Mouse (Mus musculus) left cerebral cortex, postnatal 4 days (tissue): ENCODE measurements around the gene Tapbp. TPM values are rescaled to one million over a fixed set of nuclear protein-coding genes. Genes with fewer than 3 reads are reported as not detected.

Experiments
- DNase-seq: peaks from one replicate; pipeline ENCODE4 v3.0.0-alpha.2; 2022
- intact Hi-C: fragments of 180-260 bp; cut with DNase I; formaldehyde crosslinking; loops from one replicate; pipeline ENCODE4 v1.15.1; 2025
- total RNA-seq, 2 experiments: library from RNA; stranded (reverse); gene quantifications; 2 replicates each; pipeline ENCODE4 v1.2.3; 2021

Gene Tapbp
- total RNA-seq, 2 experiments from 2014 or later: 45.5 to 56.6 TPM

- DNase-seq: peak; percentile 85
- intact Hi-C loops: no loop called here
These were observed 4.8 kb downstream of the Tapbp start for GRCm38 (mm10) chr17:33920282-33921097.

DNA sequence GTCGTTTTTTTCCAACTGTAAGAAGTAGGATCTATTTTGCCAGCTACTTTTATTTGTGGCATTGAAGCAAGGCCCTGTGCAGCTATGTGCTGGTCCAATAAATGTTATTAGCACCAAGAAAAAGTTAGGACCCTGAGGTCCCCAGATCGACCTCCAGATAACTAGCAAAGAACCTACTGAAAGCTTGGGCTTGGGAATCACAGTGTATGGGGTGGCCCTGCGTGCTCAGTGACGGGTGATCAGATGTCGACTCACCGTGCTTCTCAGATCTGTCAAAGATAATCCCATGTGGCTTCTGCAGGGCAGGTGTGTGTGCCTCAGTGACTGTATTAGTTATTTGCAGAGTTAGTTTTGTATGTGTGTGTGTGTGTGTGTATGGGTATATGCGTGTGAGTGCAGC is 5.7 kb downstream of the Tapbp start:
- DNase-seq: no peak
- intact Hi-C loops: no loop called here

DNA sequence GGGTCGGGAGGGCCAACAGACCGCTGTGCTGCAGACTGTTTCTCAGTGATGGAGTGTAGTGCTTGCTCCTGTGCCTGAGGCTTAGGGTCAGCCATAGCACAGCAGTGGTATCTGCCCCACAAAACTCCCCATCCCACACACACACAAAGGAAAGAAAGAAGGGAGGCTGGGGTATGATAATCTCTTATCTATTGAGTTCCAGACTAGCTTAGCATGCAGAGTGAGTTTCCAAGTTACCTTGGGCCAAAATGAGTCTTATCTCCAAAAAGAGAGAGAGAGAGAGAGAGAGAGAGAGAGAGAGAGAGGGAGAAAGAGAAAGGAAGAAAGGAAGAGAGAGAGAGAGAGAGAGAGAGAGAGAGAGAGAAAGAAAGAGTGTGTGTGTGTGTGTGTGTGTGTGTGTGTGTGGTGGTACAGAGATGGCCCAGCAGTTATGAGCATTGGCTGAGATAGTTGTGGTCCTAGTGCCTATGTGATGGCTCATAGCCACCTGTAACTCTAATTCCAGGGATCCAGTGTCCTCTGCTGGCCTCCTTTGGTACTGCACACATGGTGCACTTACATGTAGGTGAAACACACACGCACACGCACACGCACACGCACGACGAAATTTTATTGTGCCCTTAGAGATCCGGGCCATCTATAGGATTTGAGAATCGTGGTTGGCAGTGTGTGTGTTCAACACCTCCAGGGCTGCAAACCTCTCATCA is 9.0 kb downstream of the Tapbp start:
- no peak for DNase-seq
- intact Hi-C loops: no loop called here

DNA sequence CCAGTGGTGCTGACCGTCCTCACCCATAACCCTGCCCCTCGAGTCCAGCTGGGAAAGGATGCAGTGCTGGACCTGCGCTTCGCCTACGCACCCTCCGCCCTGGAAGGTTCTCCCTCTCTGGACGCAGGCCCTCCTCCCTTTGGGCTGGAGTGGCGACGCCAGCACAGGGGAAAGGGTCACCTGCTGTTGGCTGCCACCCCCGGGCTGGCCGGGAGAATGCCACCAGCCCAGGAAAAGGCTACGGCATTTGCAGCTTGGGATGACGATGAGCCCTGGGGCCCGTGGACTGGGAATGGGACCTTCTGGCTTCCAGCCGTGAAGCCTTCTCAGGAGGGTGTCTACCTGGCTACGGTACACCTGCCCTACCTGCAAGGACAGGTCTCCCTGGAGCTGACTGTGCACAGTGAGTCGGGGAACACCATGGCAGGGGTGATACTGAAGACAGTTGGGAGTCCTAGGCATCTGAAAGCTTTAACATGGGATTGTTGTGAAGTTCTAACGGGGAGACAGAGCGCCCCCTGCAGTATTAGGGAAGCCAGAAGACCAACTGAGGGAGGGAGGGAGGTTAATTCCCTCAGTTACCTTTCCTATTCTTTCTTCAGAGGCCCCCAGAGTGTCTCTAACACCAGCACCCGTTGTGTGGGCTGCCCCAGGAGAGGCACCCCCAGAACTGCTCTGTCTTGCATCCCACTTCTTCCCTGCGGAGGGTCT is 9.9 kb downstream of the Tapbp start:
- intact Hi-C loops: no loop called here
- DNase-seq: no peak

DNA sequence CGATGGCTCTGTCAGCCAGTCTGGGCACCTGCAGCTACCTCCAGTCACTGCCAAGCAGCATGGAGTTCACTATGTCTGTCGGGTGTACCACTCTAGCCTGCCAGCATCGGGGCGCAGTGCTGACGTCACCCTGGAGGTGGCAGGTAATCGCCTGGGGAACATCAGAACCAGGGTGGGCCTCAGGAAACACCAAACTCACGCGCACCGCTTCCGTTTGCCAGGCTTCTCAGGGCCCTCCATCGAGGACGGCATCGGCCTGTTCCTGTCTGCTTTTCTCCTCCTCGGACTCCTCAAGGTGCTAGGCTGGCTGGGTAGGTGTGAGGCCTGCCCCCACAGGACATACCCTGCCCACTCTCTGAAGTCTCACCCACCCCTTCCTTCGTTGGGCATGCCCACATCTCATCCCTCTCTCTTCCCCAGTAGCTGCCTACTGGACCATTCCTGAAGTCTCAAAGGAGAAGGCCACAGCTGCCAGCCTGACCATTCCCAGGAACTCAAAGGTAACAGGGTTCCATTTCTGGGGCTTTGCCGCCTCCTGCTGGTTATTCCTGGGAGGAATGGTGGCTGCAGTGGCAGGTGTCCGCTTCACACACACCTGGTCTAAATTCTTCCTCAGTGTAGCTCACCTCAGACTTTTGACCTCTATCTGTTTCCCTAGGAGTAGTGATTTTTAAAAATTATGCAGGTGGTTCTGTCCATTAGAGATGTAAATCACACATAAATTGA is 10.7 kb downstream of the Tapbp start:
- no peak for DNase-seq
- intact Hi-C loops: no loop called here

- intact Hi-C loops: no loop called here
- DNase-seq: no peak
These were observed 12.7 kb downstream of the Tapbp start for GRCm38 (mm10) chr17:33928251-33928947.

- DNase-seq: peak; percentile 96
- intact Hi-C loops: no loop called here
These were observed 13.9 kb downstream of the Tapbp start, which contains the start of gene Rgl2 for GRCm38 (mm10) chr17:33929371-33930279. Rgl2 (plus strand) TSS chr17:33929543.

- no peak for DNase-seq
- intact Hi-C loops: no loop called here
These were observed 14.8 kb downstream of the Tapbp start for GRCm38 (mm10) chr17:33930280-33931158.

DNA sequence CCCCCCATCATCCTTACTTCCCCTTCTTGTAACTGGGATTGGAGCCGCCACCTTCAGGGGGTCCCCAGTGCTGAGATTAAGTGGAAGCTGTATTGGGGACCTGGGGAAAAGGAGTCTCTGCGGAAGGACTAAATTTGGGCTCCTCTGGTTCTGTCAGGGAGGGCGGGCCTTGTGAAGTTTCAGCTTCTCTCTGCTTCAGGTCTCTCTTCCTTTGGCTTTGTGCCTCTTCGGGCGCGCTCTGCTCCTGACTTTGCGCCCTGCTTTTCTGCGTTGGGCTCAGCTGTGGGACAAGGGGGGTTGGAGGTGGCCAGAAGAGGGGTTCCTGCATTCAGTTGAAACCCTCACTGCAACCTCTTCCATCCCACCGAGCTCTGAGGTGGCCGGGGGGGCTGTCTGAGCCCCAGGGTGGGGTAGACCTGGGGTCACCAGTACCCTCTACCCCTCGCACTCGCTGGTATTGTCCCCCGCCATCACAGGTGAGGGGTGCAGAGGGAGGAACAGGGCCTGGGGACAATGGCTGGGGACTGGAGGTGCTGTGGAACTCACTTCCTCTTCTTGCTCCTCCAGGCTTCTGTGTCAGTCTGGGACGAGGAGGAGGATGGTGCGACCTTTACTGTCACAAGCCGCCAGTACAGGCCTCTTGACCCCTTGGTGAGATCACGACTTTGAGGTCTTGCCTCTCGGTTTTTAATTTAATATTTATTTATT is 15.6 kb downstream of the Tapbp start:
- no peak for DNase-seq
- intact Hi-C loops: no loop called here

GRCm38 (mm10) chr17:33931947-33932346 is 16.2 kb downstream of the Tapbp start:
- intact Hi-C loops: no loop called here
- DNase-seq: no peak

GRCm38 (mm10) chr17:33932448-33932847 is 16.7 kb downstream of the Tapbp start:
- no peak for DNase-seq
- intact Hi-C loops: no loop called here

DNA sequence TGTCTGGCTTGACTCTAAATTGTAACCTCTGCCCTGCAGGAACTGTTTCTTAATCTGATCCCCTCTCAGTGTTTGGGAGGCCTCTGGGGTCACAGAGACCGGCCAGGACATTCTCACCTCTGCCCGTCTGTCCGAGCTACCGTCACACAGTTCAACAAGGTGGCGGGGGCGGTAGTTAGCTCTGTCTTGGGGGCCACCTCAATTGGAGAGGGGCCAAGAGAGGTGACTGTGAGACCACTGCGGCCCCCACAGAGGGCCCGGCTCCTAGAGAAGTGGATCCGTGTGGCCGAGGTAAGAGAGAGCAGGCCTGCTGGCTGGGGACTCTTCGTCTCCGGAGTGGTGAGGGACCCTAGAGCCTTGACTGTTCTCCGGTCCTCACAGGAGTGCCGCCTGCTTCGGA is 17.3 kb downstream of the Tapbp start:
- intact Hi-C loops: no loop called here
- DNase-seq: no peak

DNA sequence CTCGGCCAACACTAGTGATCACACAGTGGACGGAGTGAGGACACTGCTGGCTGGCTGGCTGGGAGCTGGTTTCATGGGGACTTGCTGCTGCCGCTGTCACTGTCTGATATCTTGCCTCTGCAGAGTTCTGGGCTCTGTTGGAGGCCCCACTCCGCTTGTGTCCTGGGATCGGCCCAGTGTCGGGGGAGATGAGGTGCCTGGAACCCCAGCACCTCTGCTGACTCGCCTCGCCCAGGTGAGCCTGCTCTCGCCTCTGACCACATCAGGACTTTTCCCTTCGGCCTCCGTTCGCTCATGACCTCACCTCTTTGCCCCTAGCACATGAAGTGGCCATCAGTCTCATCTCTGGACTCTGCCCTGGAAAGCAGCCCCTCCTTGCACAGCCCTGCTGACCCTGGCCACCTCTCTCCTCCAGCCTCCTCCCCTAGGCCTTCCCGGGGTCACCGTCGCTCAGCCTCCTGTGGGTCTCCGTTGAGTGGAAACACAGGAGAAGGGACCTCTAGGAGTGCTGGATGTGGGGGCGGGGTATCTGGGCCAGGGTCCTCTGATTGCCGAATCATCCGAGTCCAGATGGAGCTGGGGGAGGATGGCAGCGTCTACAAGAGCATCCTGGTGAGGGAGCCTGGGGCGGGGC is 19.8 kb downstream of the Tapbp start:
- no peak for DNase-seq
- intact Hi-C loops: no loop called here

GRCm38 (mm10) chr17:33936993-33937392 is 21.3 kb downstream of the Tapbp start:
- DNase-seq: no peak

DNA sequence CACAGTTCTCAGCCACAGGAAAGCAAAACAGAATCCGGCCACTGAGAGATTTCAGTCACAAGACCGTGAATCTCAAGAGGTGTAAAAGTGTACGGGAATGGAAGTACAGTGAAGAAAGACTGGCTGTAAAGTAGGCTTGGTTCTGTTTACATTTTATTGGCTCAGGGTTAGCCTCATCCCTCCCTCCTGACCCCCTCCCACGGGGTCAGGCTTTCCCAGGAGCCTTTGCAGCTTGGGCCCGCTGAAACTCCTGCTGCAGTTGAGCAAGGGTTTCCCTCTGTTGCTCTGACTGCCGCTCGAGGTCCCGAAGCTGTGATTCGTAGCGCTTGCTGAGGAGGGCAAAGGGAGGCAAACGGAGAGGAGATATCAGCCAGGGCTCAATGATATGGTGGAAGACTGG is 23.1 kb downstream of the Tapbp start:
- DNase-seq: no peak
- intact Hi-C loops: no loop called here

More at GRCm38 (mm10) chr17:33936993-33937392, 21.3 kb downstream of the Tapbp start:
- intact Hi-C loops: no loop called here

- intact Hi-C loops: no loop called here
- DNase-seq: peak; percentile 83
These were observed 24.6 kb downstream of the Tapbp start, which contains the start of the genes Pfdn6 and Wdr46 for GRCm38 (mm10) chr17:33940206-33940805. Pfdn6 (minus strand) TSS chr17:33940343. Wdr46 (plus strand) TSS chr17:33940660.
